Mouse (Mus musculus): ENCODE measurements around the gene Plod3. TPM values are rescaled to one million over a fixed set of nuclear protein-coding genes. Genes with fewer than 3 reads are reported as not detected.

Plod3 gene
- total RNA-seq, 2 experiments from 2014 or later = 38.5 to 44.0 TPM

DNA sequence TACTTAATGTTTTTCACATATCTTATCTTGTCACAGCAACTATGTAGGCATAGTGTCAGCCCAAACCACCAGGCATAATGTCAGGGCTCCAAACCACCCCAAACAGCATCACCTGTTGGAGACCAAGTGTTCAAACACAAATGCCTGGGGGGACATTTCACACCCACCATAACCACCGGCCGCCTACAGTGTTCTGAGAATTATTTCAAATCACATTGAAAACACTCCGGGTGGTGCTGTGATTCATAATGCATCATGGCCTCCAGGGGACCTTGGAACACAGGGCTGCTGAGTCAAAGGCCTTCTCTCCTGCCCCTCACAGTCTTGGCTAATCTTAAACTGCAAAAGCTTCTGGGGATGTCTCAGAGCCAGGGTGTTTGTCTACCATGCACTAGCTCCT lies 29.1 kb downstream of the Plod3 start:
- no peak for DNase-seq (ENCODE audit: low spot score in 2 of 2)

DNA sequence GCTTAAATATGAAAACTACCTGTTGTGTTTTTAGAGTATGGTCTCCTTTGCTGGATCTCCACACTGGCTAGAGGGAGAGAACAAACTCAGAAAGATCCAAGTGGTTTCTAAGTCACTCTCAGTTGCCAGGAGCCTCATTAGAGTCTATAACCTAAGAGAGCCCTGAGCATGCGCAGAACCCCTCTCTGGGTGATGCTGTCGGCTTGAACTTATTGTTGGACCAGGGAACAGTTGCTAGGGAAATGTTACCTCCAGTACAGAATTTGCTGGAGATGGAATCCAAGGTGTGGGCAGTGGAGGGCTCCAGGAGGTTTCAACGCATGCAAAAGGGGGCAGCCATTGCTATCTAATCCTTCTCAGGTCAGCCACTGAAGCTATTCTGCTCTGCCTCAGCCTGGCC lies 37.5 kb downstream of the Plod3 start:
- no peak for DNase-seq (ENCODE audit: low spot score in 2 of 2)

DNA sequence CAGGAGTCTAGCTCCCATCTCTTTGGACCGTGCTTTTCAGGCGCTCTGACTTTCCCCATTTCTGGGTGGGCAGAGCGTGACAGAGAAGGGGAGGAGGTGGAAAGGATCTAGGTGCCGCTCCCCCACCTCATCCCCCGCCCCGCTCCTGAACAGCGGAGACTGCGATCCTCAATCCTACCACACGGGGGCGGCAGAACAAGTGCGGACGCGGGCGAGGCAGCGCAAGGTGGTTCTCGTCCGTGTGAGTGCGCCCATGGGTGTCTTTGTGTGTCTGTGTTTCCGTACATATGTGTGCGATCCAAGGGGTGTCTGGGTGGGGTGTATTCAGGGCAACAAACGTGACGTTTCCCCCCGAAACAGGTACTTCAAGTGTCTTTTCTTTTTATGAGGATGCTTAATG lies 38.3 kb downstream of the Plod3 start:
- peak; percentile 91 for DNase-seq (ENCODE audit: low spot score in 2 of 2)

DNA sequence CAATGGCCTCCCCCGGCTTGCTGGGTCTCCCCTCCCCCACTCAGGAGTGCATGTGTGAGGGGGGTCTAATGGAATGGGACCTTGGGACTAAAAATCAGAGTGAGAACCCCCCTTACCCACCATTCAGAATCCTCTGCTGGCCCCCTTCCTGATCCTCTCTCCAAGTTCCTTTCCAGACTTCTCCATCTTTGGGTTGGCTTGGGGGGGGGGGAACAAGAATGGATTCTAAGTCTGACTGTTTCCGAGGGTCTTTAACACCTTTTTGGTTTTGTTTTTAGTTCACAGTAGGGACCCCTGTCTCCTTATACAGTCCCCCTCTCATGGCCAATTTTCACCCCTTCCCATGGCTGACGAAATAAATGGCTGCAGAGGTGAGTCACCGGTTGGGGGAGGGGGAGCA lies 39.3 kb downstream of the Plod3 start, which contains the start of gene Vgf:
TSS of gene Vgf (plus strand) at position 301 of the 400 bp plus-strand sequence.
- no peak for DNase-seq (ENCODE audit: low spot score in 2 of 2)

DNA sequence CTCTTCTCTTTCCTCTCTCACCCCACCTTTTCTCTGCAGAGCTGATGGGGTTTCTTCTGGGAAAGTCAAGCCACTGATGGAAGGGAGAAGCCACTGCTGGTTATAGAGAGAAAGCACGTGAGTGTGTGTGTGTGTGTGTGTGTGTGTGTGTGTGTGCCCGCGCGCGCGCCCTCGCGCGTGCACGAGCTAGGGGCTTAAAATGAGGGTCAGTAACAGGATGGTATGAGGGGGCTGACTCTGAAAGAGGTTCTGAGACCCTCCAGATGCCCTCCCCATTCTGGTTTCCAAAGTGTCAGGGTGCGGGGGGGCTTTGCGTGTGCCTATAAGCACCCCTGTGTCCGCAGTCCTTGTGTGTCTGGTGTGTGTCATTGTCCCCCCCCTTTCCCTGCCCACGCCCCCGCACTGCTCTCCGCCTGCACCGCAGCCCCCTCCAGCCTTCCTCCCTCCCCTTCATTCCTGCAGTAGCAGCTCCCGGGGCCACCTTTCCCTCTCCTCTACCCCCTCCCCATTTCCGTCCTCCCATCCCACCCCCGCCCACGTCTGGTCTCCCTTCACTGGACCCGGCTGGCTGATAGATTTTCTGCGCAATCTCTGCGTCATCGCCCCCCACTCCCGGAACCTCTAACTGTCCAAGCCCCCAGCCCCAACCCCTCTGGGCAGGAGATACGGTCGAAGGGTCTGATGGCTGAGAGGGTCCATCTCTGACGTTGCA lies 41.9 kb downstream of the Plod3 start:
- DNase-seq (ENCODE audit: low spot score in 2 of 2) = peak in 1 of 2 experiments; percentile 33

DNA sequence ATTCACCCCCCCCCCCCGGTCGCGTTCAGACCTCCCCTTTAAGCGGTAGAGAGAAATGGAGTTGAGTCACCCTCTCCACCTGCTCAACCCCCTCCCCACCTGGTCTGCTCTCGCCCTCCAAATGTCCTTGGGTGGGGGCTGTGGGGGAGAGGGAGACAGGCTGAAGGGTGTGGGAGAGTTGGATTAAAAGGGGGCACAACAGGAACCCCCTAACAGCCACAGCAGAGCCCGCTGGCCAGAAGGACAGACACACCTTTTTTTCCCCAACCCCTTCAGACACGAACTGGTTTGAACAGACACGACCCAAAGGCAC lies 42.4 kb downstream of the Plod3 start:
- no peak for DNase-seq (ENCODE audit: low spot score in 2 of 2)

DNA sequence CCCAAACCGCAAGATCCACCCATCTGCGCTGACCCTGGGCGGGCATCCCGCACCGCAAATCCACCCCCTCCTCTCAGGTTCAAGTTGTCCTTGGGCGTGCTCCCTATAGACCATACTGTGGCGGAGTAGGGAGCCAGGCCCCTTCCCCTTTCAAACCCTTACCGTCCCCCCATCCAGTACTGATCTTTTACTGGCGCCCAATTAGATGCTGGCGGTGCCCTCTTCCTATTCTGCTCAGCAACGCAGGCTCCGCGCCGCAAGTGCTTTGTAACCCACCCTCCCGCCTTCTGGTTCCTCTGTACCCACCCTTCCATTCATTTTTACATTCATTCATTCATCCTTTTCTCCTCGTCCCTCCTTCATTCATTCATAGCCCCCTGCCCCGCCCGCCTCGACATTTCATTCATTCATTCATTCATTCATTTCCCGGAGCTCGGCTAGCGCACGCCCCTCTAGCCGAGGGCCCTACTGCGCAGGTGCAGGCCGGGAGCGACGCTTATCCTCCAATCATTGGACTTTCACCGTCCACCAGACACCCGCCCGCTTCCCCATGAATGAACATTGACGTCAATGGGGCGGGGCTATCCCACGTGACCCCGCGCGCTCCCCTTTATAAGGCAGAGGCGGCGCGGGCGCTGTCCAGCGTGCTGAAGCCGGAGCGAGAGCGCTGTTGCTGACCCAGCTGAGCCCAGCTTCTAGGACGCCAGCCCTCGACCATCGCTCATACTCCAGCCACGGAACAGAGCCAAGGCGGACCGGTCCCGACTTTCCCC lies 43.0 kb downstream of the Plod3 start:
- DNase-seq (ENCODE audit: low spot score in 2 of 2) = peak; percentile 97 to 98

DNA sequence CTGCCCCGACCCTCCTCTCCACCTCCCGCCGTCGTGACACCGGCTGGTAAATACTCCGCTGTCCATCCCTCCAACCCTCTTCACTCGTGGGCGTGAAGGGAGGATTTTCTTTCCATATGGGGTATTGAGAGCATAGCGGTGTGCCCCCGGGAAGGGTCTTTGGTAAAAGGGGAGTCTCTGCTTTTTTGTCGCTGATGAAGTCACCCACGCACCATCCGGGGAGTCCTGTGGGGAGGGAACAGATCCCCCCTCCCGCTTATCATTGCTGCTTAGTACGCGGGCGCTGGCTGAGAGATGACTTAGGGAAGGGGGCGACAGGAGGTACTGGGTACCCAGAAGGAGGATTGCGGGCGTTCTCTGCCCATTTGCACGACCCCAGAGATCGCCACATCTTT lies 43.6 kb downstream of the Plod3 start:
- peak in 1 of 2 experiments; percentile 64 for DNase-seq (ENCODE audit: low spot score in 2 of 2)

DNA sequence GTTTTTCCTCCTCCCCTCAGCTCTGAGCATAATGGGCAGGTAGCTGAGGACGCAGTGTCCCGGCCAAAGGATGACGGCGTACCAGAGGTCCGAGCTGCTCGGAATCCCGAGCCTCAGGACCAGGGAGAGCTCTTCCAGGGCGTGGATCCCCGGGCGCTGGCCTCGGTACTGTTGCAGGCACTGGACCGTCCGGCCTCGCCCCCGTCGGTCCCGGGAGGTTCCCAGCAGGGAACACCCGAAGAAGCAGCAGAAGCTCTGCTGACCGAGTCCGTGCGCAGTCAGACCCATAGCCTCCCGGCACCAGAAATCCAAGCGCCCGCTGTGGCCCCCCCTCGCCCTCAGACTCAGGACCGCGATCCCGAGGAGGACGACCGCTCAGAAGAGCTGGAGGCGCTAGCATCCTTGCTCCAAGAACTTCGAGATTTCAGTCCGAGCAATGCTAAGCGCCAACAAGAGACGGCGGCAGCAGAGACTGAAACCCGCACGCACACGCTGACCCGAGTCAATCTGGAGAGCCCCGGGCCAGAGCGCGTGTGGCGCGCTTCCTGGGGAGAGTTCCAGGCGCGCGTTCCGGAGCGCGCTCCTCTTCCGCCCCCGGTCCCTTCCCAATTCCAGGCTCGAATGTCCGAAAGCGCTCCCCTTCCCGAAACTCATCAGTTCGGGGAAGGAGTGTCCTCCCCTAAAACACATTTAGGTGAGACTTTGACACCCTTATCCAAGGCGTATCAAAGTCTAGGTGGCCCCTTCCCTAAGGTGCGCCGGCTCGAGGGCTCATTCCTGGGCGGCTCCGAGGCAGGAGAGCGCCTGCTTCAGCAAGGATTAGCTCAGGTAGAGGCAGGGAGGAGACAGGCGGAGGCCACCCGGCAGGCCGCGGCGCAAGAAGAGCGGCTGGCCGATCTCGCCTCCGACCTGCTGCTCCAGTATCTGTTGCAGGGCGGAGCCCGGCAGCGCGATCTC lies 44.5 kb downstream of the Plod3 start:
- DNase-seq (ENCODE audit: low spot score in 2 of 2) = peak; percentile 36 to 52

DNA sequence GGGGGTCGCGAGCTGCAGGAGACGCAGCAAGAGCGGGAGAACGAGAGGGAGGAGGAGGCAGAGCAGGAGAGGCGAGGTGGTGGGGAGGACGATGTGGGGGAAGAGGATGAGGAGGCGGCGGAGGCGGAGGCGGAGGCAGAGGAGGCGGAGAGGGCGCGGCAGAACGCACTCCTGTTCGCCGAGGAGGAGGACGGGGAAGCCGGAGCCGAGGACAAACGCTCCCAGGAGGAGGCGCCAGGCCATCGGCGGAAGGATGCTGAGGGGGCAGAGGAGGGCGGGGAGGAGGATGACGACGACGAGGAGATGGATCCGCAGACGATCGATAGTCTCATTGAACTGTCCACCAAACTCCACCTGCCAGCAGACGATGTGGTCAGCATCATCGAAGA lies 45.2 kb downstream of the Plod3 start:
- DNase-seq (ENCODE audit: low spot score in 2 of 2) = peak in 1 of 2 experiments; percentile 68

DNA sequence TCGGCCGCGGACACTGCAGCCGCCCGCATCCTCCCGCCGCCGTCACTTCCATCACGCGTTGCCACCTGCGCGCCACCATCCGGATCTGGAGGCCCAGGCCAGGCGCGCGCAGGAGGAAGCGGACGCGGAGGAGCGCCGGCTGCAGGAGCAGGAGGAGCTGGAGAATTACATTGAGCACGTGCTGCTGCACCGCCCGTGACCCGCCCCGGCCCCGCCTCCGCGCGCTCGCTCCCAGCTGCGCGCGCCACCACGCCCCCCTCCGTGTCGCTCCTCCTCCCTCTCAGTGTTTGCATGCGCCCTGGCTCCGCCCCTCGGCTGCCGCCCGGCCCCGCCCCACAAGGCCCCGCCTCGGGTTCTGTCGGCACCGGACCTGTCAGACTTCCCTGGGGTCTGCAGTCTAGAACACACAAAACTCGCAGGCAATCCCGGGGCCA lies 45.8 kb downstream of the Plod3 start:
- peak; percentile 76 to 86 for DNase-seq (ENCODE audit: low spot score in 2 of 2)

DNA sequence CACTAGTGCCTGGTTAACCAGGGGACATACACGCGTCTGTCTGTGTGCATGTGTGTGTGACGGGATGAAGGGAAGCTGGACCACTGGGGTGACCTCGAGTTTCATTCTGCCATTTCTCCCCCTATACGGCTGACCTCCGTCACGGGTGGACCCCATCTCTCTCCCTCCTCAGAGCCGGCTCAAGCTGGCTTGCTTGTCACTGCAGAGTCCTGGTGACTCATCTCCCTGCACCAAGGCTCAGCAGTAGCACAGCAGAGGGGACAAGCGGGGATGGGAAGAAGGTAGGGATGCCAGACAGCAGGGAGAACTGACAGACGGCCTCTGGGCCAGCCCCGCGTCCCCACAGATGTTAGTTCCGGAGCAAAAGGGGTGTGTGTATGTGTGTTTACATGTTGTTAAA lies 49.4 kb downstream of the Plod3 start:
- no peak for DNase-seq (ENCODE audit: low spot score in 2 of 2)

DNA sequence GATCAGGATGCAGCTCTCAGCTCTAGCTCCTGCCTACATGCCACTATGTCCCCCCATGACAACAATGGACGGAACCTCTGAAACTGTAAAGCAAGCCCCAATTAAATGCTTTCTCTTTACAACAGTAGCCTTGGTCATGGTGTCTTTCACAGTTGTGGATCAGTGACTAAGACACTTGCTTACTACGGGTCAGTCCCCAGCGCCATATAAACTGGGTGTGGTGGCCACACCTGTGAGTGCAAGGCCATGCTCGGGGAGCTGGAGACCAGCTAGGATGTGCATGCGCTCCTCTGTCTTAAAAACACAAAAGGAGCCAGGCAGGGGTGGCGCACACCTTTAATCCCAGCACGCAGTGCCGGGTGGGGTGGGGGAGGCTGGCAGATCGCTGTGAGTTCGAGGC lies 52.6 kb downstream of the Plod3 start:
- DNase-seq (ENCODE audit: low spot score in 2 of 2) = no peak

DNA sequence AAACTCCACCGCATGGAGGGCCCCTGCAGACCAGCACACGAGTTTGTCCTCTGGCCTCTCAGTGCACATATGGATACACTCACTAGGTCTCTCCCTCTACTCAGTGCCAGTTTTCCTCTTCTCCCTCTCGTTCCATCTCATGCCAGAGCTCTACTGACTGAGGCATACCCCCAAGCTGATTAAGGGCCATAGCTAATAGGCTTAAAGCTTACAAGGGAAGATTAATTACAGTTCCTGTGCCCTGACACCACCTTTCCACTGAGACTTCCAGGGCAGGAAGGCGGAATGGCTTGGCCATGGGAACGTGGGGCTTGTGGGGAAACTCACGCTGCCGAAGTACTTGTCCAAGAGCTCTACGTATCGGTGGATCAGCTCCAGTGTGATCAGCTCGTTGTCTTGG lies 54.6 kb downstream of the Plod3 start:
- DNase-seq (ENCODE audit: low spot score in 2 of 2) = no peak

DNA sequence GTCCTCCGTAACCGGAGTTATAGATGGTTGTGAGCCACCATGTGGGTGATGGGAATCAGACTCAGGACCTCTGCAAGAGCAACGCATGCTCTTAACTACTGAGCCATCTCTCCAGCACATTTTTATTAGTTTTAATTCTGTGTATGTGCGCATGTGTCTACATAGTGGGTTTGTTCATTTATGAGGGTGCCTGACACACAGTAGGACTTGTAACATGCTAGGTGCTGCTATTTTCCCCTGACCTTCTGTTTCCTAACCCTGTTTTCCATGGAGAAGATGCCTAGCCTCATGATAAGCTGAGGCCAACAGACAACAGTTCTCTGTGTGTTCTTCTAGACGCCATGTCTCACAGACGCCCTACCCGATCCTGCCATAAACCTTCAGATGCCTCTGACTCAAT lies 57.2 kb downstream of the Plod3 start:
- DNase-seq (ENCODE audit: low spot score in 2 of 2) = no peak

DNA sequence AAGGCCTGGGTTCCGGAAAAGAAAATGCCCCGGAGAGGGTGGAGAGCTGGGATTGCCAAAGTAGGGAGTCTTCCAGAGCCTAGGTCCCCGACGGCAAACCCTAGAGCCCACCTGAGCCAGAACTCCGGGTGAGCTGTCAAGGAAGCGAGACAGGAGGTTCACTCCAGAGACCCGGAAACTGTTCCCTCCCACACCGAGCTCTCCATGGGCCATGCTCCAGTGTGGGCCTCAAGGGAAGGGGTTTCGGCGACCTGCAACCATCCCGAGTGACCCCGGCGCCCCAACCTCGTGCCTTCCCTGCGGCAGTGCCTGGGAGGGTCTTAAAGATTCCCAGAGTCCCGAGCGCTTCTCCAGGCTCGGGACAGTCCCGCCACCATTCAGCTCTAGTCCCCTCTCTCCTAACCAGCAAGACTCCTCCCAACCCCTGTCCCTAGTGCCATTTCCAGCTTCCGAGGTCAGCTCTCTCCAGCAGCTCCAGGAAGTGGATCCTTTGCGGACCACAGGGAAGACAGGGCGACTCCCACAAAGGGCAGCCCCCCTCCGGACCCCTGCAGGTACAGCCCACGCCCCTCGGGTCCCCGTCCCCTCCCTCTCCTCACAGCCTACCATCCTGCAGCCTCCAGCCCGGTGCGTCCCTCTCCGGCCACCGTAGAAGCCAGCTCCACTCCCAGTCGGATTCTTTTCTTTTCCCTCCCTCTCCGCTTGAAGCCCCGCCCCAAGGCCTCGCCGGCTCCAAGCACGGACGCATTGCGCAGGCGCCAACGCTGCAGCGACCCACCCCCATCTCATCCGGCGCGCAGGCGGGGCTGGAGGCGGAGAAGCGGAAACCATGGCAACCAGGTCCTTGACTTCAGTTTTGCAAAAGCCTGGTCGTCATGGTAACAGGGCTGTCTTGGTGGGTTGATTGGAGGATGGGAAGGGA lies 58.8 kb downstream of the Plod3 start, which contains the start of gene Ap1s1:
TSS of gene Ap1s1 (minus strand) at position 734 of the 922 bp plus-strand sequence.
- peak; percentile 98 to 99 for DNase-seq (ENCODE audit: low spot score in 2 of 2)
